Mouse (Mus musculus) testis, adult 2 months (tissue): Measurements from ENCODE around the gene Ankrd13a. TPM values are rescaled to one million over a fixed set of nuclear protein-coding genes. Genes with fewer than 3 reads are reported as not detected.
"Not testable (repeated sequence)": the region's sequence is repeated elsewhere in the genome, so short reads cannot be mapped to it uniquely, and the experiment has no call there.

ENCODE experiments used
- H3K27ac ChIP-seq: fragments of 200-500 bp; 2 replicates; pipeline ENCODE4 v1.5.1; 2012; ENCODE audit warnings: low read depth, low read length; ENCODE audit not compliant: control insufficient read depth, insufficient read depth
- H3K27me3 ChIP-seq: fragments of 200-500 bp; 2 replicates; pipeline ENCODE4 v1.6.1; 2012; ENCODE audit warnings: mild to moderate bottlenecking, low read length, moderate library complexity; ENCODE audit not compliant: control insufficient read depth, insufficient read depth
- H3K36me3 ChIP-seq: fragments of 200-500 bp; 2 replicates; pipeline ENCODE4 v1.6.1; 2012; ENCODE audit warnings: mild to moderate bottlenecking, low read length; ENCODE audit not compliant: control insufficient read depth, insufficient read depth
- H3K4me1 ChIP-seq: fragments of 200-500 bp; 2 replicates; pipeline ENCODE4 v1.6.1; 2012; ENCODE audit warnings: low read length; ENCODE audit not compliant: control insufficient read depth, insufficient read depth
- H3K4me3 ChIP-seq: fragments of 200-500 bp; 2 replicates; pipeline ENCODE4 v1.5.1; 2012; ENCODE audit warnings: low read depth, mild to moderate bottlenecking, low read length, moderate library complexity, mixed read lengths; ENCODE audit not compliant: control insufficient read depth
- CTCF ChIP-seq: fragments of 200-500 bp; IDR thresholded peaks from 2 replicates; pipeline ENCODE4 v1.5.1; 2012; ENCODE audit warnings: low read depth, mild to moderate bottlenecking, inconsistent platforms, low read length, moderate library complexity; ENCODE audit not compliant: control insufficient read depth, insufficient read depth, insufficient replicate concordance
- POLR2A ChIP-seq: fragments of 200-500 bp; IDR thresholded peaks from 2 replicates; pipeline ENCODE4 v1.6.1; 2012; ENCODE audit warnings: low read depth, mild to moderate bottlenecking, inconsistent platforms, low read length, moderate library complexity; ENCODE audit not compliant: control insufficient read depth
- polyA plus RNA-seq: library from polyadenylated mRNA; depleted of rRNA; stranded (reverse); fragments of >200 nt; gene quantifications from 2 replicates; pipeline ENCODE4 v1.2.3, GENCODE M21; 2012

The Ankrd13a gene
- polyA plus RNA-seq, 1 experiment, result 167 TPM

DNA sequence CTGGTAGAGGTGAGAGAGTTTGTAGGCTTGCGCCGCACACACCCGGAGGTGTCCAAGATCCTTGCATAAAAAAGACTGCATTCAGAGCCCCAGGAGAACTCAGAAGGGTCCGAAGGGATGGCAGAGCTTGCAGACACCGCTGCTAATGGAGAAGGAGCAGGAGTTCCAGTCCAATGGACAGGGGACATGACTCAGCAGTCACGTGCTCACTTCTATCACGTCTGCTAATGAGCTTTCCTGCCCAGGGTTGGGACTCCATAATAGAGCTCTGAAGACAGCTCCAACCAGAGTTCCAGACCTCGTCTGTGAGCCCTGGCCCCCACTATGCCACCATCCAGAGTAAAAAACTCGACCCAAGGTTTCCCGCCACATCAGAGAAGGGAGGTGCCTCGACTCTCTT lies 43.6 kb downstream of the Ankrd13a start:
- Histone ChIP-seq H3K27me3 (no peaks in the 10 kb centered on the region), H3K27ac (no peak overlapping the region), H3K36me3 (no peaks in the 10 kb centered on the region), H3K4me1 (peaks cover 4% of the 10 kb centered on the region; the same call in 1 of the 2 replicates), H3K4me3 (no peak overlapping the region)
- TF ChIP-seq CTCF (no peak), POLR2A (no peak)

DNA sequence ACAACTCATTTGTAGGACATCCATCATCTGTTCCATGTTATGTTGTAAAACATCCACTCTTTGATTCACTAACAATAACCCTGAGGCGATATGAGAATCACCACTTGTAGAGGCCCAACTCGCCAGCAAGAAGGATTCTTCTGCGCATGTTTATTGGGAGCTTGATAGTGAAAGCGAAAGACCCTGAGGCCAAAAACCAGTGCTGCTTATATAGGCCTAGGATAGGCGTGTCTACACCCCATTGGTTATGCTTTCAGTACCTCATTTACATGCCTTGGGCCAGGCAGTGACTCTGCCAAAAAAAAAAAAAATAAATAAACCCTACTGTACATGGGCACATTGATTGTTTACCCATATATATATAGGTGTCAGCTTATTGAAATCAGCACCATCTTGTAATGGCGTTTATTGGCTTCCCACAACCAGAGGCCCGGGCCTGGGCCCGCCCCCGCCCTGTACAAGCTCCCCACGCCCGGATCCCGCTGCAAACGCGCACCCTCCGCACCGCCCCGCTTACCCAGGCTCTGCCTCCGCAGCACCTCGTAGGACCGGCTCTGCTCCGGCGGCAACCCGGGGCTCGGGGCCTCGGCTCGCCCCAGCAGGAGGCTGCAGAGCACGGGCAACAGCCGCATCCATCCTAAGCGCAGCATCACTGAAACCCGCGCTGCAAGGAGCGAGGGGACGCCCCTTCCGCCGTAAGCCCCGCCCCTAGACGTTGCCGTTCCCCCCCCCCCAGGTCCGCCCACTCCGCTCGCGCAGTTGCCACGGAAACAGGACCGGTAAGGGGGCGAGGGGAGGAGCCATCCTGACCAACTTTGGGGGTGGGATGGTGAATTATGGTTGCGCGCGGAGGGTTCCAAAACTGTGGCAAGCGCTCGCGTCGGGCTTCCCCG lies 48.6 kb downstream of the Ankrd13a start, which contains the start of gene 1500011B03Rik:
Gene 1500011B03Rik (minus strand): TSS at position 673 of the 893 bp plus-strand sequence.
- Histone ChIP-seq H3K4me1 (peaks cover 18% of the 10 kb centered on the region), H3K36me3 (no peaks in the 10 kb centered on the region), H3K4me3 (peak within 1 kb of the TSS; percentile 98), H3K27me3 (no peaks in the 10 kb centered on the region), H3K27ac (peak within 1 kb of the TSS; percentile 75)
- no peak for TF ChIP-seq CTCF
- TF ChIP-seq POLR2A, result peak; percentile 79

DNA sequence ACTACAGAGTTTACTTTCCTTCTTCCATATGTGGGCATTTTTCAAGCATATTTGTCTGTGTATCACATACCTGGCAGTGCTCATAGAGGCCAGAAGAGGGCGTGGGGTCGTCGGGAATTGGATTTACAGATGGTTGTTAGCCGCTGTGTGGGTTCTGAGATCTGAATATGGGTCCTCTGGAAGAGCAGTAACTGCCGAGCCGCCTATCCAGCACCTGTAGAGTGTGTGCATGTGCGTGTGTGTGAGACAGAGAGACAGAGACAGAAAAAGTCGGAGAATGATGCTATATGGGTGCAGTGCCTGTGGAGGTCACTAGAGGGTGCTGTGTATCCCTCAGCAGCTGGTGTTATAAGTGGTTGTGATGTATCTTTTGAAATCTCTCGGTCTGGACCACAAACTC lies 49.7 kb downstream of the Ankrd13a start:
- peak overlapping the region; percentile 63 for H3K4me3 ChIP-seq
- H3K27me3 ChIP-seq, result no peaks in the 10 kb centered on the region
- TF ChIP-seq POLR2A (no peak), CTCF (peak; percentile 73)
- peaks cover 18% of the 10 kb centered on the region for H3K4me1 ChIP-seq
- H3K27ac ChIP-seq, result peak overlapping the region; percentile 45
- H3K36me3 ChIP-seq, result no peaks in the 10 kb centered on the region

DNA sequence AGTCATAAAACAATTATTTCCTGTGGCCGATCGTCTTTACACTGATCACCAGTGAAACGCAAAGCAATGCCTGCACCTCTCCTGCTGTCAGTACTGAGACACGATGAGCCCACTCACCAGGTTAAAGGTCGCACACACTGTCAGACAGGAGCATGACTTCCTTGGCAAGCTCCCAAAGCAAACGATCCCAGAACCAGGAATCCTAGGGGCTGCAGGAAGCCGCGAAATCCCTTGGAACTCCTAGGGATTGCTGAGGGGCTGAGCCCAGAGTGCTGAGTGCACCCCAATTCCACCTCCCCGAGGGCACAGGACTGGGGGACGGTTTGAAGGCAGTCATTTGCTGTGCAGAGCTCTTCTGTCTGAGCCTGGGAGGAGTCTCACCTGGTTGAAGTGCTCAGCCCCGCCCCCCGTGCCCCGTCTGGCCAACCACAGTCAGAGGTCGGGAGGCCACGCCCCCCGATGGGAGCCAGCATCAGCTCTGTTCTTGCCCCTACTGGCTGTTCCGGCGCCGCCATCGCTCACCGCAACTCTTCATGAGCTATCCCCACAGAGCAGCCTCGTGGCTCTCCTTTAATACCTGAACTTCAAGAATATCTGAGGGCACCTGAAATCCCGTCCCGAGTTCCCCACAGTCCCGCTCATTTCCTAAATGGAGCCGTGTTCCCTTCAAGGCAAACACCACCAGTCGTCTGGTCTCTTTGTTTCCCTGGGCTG lies 51.7 kb downstream of the Ankrd13a start:
- peak overlapping the region; percentile 77 for H3K4me3 ChIP-seq
- TF ChIP-seq CTCF (no peak), POLR2A (no peak)
- H3K4me1 ChIP-seq, result peaks cover 18% of the 10 kb centered on the region
- H3K27ac ChIP-seq, result no peak overlapping the region
- no peaks in the 10 kb centered on the region for H3K36me3 ChIP-seq
- no peaks in the 10 kb centered on the region for H3K27me3 ChIP-seq

DNA sequence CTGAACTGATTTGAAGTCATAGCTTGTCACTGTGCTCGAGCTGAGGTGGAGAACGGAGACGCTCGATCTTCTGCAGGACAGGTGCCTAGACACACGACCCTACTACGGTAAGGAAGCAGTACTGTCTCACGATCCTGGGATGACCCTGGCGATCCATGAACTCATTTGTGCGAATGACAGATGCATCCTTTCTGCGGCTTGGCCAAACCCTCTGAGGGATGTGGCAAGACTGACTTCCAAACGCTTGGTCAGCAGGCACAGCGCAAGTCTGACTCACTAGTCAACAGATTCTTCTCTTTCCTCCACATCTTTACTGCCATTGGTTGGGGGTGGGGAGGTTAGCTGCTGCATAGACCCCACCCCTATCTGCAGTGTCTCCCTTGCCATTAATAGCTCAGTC lies 53.0 kb downstream of the Ankrd13a start:
- no peaks in the 10 kb centered on the region for H3K27me3 ChIP-seq
- H3K27ac ChIP-seq, result no peak overlapping the region
- H3K4me3 ChIP-seq, result no peak overlapping the region
- peaks cover 18% of the 10 kb centered on the region for H3K4me1 ChIP-seq
- no peak for TF ChIP-seq POLR2A
- TF ChIP-seq CTCF, result no peak
- H3K36me3 ChIP-seq, result no peaks in the 10 kb centered on the region

DNA sequence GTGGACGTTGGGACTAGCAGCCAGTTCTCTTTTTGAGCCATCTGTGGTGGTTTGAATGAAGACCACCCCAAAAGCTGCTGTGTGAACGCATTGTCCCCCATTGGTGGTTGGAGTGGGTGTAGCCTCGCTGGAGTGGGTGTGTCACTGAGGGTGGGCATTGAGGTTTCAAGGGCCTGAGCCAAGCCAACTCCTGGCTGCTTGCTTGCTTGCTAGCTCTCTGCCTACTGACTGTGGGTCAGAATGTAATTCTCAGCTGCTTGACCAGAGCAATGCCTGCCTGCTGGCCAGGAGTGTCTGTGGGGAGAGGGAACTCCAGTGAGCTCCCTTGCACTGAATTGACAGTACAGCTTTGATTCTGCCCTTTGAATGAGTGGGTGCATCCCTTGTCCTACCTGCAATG lies 55.3 kb downstream of the Ankrd13a start:
- no peak for TF ChIP-seq CTCF
- TF ChIP-seq POLR2A, result no peak
- Histone ChIP-seq H3K4me3 (no peak overlapping the region), H3K27me3 (no peaks in the 10 kb centered on the region), H3K36me3 (no peaks in the 10 kb centered on the region), H3K27ac (no peak overlapping the region), H3K4me1 (peaks cover 13% of the 10 kb centered on the region)

DNA sequence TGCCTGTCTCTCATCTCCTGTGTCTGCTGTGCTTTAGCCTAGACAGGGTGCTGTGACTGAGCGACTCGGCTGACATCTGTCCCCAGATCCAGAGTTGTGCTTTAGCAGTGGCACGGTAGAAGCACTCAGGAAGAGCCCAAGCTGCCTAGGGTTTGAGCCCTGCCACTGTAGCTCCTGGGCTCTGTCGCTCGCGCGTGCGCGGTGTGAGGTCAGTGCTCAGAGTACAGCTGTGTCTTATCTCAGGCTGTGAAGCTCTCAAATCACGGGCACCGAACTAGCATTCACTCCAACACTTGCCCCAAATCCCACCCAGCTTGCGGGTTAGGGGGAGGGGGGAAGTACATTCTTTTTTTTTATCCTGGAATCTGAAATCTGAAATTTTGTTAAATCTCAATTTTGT lies 62.4 kb downstream of the Ankrd13a start:
- TF ChIP-seq CTCF, result no peak
- no peak for TF ChIP-seq POLR2A
- H3K4me3 ChIP-seq, result no peak overlapping the region

DNA sequence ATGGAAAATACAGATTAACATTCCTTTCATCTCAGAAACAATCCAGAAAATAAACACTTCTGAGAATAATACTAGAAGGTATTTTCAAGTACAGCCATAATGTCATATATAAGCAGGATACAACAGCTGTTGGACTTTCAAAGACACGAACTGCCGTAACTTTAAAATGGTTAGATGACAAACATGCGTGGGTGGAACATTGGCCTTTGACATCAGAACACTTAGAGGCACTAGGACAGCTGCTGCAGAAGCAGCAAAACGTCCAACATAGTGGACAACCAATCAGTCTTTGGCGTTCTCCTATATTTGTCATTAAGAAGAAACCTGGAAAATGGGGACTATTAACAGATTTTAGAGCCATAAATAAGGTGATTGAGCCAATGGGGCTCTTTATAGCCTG lies 66.0 kb downstream of the Ankrd13a start:
- H3K36me3 ChIP-seq, H3K4me3 ChIP-seq, H3K27ac ChIP-seq, H3K27me3 ChIP-seq, H3K4me1 ChIP-seq: not testable (repeated sequence)

More for the DNA sequence above, 62.4 kb downstream of the Ankrd13a start:
- Histone ChIP-seq H3K27me3 (no peaks in the 10 kb centered on the region), H3K4me1 (no peaks in the 10 kb centered on the region; the same call in 1 of the 2 replicates), H3K36me3 (no peaks in the 10 kb centered on the region; the same call in 1 of the 2 replicates), H3K27ac (no peak overlapping the region)

DNA sequence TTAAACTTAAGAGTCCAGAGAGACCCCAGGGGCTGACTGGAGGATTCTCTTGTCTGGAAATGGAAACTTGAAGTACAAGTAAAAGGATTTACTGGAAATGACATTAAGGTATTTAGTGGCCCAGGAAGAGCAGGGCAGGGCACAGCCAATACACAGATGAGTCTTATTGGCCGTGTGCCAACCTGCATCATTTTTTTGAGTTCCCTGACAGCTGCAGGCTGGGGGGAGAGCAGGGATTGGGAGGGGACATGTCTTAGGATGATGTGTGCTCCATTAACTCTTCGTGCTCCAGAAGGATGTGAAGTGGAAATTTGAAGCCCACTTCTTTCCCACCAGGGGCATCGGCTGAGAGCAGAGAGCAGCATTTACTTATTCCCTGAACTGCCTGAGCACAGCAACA lies 67.7 kb downstream of the Ankrd13a start:
- H3K36me3 ChIP-seq, H3K27ac ChIP-seq, H3K27me3 ChIP-seq, H3K4me1 ChIP-seq, H3K4me3 ChIP-seq: not testable (repeated sequence)
